ENCODE assay signal across 20 mouse cellular contexts in genomic region chr7:75474564-75475150, GRCm38 (mm10).
"Had no signal": no experiment of that assay in that cellular context is flagged by ENCODE, and none has a peak within 500 bp of the region (broad histone marks: within the 10 kb centered on the region; RNA-seq: fewer than 3 reads in every experiment).

No protein-coding gene starts in this region.

- H3K4me1 ChIP-seq: midbrain, embryonic 15.5 days had no signal

- H3K27ac ChIP-seq: lung, embryonic 15.5 days; macrophage; midbrain, embryonic 13.5 days; midbrain, embryonic 15.5 days; neural tube, embryonic 12.5 days had no signal

- H3K9ac ChIP-seq: liver, postnatal 0 days; lung, embryonic 15.5 days; midbrain, embryonic 13.5 days; midbrain, embryonic 15.5 days; neural tube, embryonic 12.5 days had no signal

- H3K4me3 ChIP-seq: lung, embryonic 15.5 days; megakaryocyte, embryonic 14.5 days; midbrain, embryonic 13.5 days; midbrain, embryonic 15.5 days; neural tube, embryonic 12.5 days had no signal

- ATAC-seq: liver, postnatal 0 days; lung, postnatal 0 days; midbrain, embryonic 13.5 days; midbrain, embryonic 15.5 days had no signal

- H3K4me2 ChIP-seq: lung, embryonic 15.5 days; midbrain, embryonic 11.5 days; midbrain, embryonic 13.5 days; midbrain, embryonic 15.5 days; neural tube, embryonic 12.5 days had no signal

- DNase-seq: liver, postnatal 0 days; lung, adult 2 months; lung, postnatal 14 days; lung, postnatal 36 days; retina, postnatal 1 day; right cerebral cortex, adult 18-20 months; right cerebral cortex, postnatal 25 days; right cerebral cortex, postnatal 4 days; spleen, adult 18-20 months; thymus, adult 18-20 months; thymus, postnatal 14 days; thymus, postnatal 36 days had no signal

- H3K36me3 ChIP-seq: lung, embryonic 15.5 days; midbrain, embryonic 13.5 days; midbrain, embryonic 15.5 days; neural tube, embryonic 12.5 days had no signal

- H3K27me3 ChIP-seq: lung, embryonic 15.5 days; megakaryocyte, embryonic 14.5 days; midbrain, embryonic 13.5 days; midbrain, embryonic 15.5 days; neural tube, embryonic 12.5 days had no signal

- H3K9me3 ChIP-seq: lung, embryonic 15.5 days; megakaryocyte, embryonic 14.5 days; midbrain, embryonic 13.5 days; midbrain, embryonic 15.5 days; neural tube, embryonic 12.5 days had no signal
